ENCODE assay signal across 8 mouse cellular contexts in the genomic region with DNA sequence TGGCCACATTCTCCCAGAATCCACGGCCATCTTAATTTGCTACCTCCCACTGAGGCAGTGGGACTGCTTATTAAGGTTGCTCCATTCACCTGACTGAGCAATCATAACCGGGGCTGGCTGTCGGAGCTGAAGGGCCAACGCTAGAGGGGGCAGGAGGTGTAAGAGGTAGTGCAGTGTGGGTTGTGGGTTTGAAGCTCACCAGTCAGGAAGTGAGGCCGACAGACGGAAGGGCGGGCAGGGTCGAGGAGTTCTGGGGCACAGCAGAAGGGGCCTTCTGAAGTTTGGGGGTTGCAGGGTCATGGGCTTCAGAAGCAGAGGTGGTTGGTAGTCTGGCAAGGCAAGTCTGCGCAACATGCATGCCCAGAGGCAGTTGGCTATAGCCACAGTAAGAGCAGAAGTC. TPM values are rescaled to one million over a fixed set of nuclear protein-coding genes. Genes with fewer than 3 reads are reported as not detected.
DNase-seq lines count a peak whose midpoint lies in the region; ATAC-seq and TF ChIP-seq lines count a peak whose summit lies in the region.

A gene (plus strand): TSS at position 205 of the 400 bp plus-strand sequence.

- DNase-seq in layer of hippocampus, adult 2 months (ENCODE audit: low spot score in 2 of 2), result no peak
- no peak for DNase-seq in layer of hippocampus, adult 9-11 months
- peak; percentile 68 for DNase-seq in lung, postnatal 36 days
- no peak for DNase-seq in stomach, postnatal 0 days (ENCODE audit: low spot score)
- no peak for DNase-seq in cerebellum, adult 18-20 months
- no peak for DNase-seq in right cerebral cortex, postnatal 14 days
- DNase-seq in limb, embryonic 10.5 days (ENCODE audit: low spot score), result no peak

- H3K36me3 ChIP-seq in stomach, postnatal 0 days (ENCODE audit: control insufficient read depth, insufficient read depth, low read length), result no peaks in the 10 kb centered on the region
- H3K36me3 ChIP-seq in limb, embryonic 10.5 days, result no peaks in the 10 kb centered on the region

- no peaks in the 10 kb centered on the region for H3K9me3 ChIP-seq in stomach, postnatal 0 days (ENCODE audit: control insufficient read depth, low read length)
- no peaks in the 10 kb centered on the region for H3K9me3 ChIP-seq in limb, embryonic 10.5 days (replicated peaks)

- TF ChIP-seq EP300 in stomach, postnatal 0 days (optimal IDR thresholded peaks at IDR 0.05), result no peak

- peak; percentile 16; the same call in 1 of the 2 replicates for TF ChIP-seq CTCF in layer of hippocampus, adult 2 months (conservative IDR thresholded peaks at IDR 0.05)
- TF ChIP-seq CTCF in stomach, postnatal 0 days (IDR thresholded peaks at IDR 0.05; ENCODE audit: low read depth), result peak; percentile 34; the same call in 1 of the 2 replicates

- H3K4me2 ChIP-seq in stomach, postnatal 0 days (replicated peaks; ENCODE audit: low read depth), result no peak within 1 kb of the TSS

- H3K4me1 ChIP-seq in stomach, postnatal 0 days (replicated peaks; ENCODE audit: control insufficient read depth, insufficient read depth), result no peaks in the 10 kb centered on the region; the same call in 1 of the 2 replicates
- H3K4me1 ChIP-seq in limb, embryonic 10.5 days, result peaks cover 42% of the 10 kb centered on the region

- no peak within 1 kb of the TSS for H3K9ac ChIP-seq in stomach, postnatal 0 days (ENCODE audit: low read length)

- no peak within 1 kb of the TSS for H3K4me3 ChIP-seq in layer of hippocampus, adult 2 months
- H3K4me3 ChIP-seq in stomach, postnatal 0 days (ENCODE audit: low read depth, low read length), result no peak within 1 kb of the TSS
- H3K4me3 ChIP-seq in limb, embryonic 10.5 days, result no peak within 1 kb of the TSS

- peak; percentile 85 to 87 for ATAC-seq in hematopoietic stem cell, adult 5-6 weeks (replicated peaks in 1 of 2; ENCODE audit: insufficient read depth in 1 of 2, low FRiP score in 2 of 2, low TSS enrichment in 1 of 2, low read depth in 1 of 2, poor library complexity in 2 of 2, severe bottlenecking in 2 of 2)
- ATAC-seq in stomach, postnatal 0 days (ENCODE audit: low FRiP score, low TSS enrichment), result no peak

- no peaks in the 10 kb centered on the region; the same call in 1 of the 2 replicates for H3K27me3 ChIP-seq in stomach, postnatal 0 days (ENCODE audit: control insufficient read depth, insufficient read depth, low read length)
- H3K27me3 ChIP-seq in limb, embryonic 10.5 days (ENCODE audit: low read depth, poor library complexity, severe bottlenecking), result peaks cover 54% of the 10 kb centered on the region

- H3K27ac ChIP-seq in layer of hippocampus, adult 2 months, result peak within 1 kb of the TSS; percentile 98
- H3K27ac ChIP-seq in stomach, postnatal 0 days (replicated peaks), result no peak within 1 kb of the TSS
- H3K27ac ChIP-seq in limb, embryonic 10.5 days, result no peak within 1 kb of the TSS

- WGBS in stomach, postnatal 0 days, result 59% methylated on average over 9 of the region's 9 CpGs
- 62% methylated on average over 9 of the region's 9 CpGs for WGBS in limb, embryonic 10.5 days

RNA-seq across cellular contexts. Expression of the gene that starts here (rescaled TPM):
- total RNA-seq in layer of hippocampus, adult 2 months (2021), result 100 to 1,000 TPM; 820 to 844 TPM
- 59.3 and 89.6 TPM in 2 replicates for total RNA-seq in hematopoietic stem cell, adult 5-6 weeks (2017)
- polyA plus RNA-seq in stomach, postnatal 0 days (2015; fragmentation: Nextera tagmentation; extraction: Ambion mirVana), result 0.04 and 0.08 TPM in 2 replicates
- 0.03 TPM in 1 of 2 replicates, not detected in the other for polyA plus RNA-seq in limb, embryonic 10.5 days (2016; fragmentation: Nextera tagmentation; extraction: Ambion mirVana)
